Mouse (Mus musculus) lung, postnatal 14 days (tissue): ENCODE data around the gene Enpp3.
"Not testable (repeated sequence)": the region's sequence is repeated elsewhere in the genome, so short reads cannot be mapped to it uniquely, and the experiment has no call there.

ENCODE experiments used
- DNase-seq: peaks from one replicate; pipeline ENCODE4 v3.0.0; 2021

The Enpp3 gene

DNA sequence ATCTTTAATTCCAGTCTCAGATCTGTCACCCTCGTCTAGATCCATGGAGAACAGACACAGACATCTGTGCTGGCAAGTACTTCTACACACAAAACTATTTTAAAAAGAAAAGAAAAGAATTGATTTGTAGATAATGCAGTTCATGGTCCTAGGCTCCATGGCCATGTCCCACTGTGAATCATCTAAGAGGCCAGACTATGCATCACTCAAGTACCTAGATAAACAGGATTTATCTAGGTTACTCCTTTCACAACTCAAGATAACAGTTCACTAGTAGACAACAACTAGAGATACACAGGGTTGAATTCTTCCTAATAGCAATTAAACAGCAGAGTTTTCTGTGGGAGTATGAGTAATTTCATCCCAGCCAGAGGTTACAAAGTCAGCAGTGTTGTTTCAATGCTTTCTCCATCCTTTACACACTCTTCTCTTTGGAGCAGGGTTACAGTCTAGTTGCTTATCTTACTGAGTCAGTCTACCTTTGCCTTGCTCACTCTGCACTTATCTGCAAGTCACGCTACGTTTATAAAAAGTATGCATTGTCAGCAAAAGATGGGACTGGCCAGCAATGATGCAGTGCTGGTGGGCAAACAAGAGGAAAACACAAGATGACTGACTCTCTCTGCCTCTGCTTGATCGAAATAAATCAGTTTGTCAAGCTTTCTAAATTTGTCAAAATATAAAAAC is 20.5 kb downstream of the Enpp3 start:
- DNase-seq: no peak

DNA sequence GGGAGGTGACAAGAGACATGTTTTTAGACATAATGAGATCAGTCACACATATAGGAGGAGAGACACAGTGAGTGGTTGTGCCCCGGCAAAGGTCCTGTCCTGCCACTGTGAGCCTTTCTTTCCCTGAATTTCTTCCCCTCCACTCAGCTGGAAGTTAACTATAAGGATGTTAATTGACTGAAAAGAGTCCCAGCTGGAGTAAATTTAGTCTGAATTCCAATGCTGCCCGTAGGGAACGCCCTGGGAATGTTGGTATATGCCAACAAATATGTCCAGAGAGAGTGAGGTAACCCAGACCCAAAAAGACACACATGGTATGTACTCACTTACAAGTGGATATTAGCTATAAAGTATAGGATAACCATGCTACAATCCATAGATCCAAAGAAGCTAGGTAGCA is 23.1 kb downstream of the Enpp3 start:
- DNase-seq: no peak

DNA sequence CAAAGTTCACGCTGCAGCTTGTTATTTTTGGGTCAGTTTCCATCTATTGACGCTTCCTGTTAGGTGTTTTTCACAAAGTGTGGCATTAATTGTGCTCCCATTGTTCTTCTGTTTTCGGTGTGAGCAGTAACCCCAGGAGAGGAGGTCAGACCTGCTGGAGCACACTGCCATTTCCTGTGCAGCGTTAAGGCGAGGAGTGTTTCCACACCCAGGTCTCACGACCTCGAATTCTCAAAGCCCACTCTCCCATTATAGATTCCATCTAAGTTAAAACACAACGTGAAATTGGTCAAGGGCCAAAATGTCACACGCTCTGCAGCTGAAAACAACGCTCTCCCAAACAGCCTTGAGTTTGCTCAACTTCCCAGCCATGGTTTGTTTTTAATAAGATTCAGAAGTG is 32.0 kb downstream of the Enpp3 start:
- no peak for DNase-seq

DNA sequence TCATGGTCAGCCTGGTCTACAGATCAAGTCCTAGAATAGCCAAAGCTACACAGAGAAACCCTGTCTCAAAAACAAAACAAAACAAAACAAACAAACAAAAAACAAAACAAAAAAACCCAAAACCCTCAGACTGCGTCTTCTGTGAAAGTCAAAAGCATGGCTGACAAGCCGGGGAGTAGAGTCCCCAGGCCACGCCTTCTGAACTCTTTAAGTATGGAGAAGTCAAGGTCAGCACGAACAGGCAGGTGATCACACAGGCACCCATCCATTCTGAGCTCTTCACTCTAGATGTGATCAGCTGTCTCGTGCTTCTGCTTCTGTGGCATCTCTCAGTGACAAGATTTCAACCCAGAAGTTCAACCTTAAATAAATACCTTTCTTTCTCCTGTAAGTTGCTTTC is 35.9 kb downstream of the Enpp3 start:
- DNase-seq: no peak

DNA sequence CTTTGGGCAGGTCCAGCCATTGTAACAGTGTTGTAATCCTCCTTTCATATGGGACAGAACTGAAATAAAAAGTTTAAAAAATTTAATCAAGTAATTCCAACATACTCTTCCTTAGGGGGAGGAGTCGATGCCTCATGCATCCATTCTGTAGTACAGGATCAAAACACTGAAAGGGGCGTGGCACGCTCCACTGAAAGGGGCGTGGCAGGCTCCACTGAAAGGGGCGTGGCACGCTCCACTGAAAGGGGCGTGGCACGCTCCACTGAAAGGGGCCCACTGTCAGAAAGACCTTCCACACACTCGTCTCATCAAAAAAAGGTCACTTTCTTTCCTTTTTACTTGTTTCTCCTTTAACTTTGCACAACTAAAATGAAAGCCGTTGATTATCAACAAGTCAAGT is 36.7 kb downstream of the Enpp3 start:
- DNase-seq: no peak

DNA sequence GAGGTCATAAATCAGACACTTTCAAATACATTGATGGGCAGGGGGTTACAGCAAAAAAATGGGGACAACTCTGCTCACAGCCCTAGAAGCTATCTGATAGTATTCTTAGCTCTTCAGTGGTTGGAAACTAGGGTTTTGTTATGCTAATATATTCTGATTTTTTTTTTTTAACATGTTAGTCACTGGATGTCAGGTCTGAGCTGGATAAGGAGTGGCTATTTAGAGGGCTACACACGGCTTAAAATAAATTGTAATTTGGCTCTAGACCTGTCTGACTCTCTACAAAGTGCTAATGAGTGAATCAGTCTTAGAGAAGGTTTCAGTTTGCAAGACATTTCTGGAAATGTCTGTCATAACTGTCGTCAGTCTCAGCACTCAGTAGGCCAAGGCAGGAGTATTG is 37.5 kb downstream of the Enpp3 start:
- DNase-seq: no peak

DNA sequence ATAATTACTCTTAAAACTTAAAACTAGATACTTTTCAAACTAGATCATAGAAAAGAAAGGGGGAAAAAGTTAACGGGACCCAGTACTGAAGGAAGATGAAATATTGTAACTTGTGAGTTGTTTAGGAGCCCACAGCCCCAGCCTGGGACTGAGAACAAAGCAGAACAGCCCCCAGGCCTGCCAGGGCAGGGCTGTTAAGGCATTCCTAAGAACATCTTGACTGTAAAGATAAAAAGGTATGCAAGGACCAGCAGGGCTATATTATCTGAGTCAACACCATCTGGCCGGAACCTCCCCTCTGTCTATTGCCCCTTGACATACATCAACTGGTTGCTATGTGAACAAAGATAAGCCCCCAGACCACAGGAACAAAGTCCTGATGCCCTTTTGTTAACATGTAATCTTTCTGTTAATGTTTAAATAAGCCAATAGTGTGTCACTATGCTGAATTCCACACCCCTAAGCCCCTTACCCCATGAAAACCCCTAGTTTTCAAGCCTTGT is 39.8 kb downstream of the Enpp3 start:
- DNase-seq: not testable (repeated sequence)

DNA sequence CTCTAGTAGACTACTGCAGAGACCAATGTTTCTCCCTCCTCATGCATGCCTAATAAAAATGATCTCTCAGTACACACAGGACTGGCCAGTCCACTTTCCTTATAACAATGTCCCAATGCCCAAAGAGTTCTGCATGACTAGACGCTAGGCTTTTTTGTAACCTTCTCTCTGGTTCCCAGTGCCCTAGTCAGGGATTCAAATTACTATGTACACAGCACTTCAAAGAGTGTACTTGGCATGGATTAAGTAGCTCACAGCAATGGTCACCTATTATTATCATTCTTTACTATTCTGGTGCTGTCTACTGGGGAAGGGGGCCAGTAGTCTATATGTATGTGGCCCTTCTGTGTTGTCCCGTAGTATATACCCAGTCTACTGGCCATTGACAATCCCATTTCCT is 40.8 kb downstream of the Enpp3 start:
- no peak for DNase-seq

DNA sequence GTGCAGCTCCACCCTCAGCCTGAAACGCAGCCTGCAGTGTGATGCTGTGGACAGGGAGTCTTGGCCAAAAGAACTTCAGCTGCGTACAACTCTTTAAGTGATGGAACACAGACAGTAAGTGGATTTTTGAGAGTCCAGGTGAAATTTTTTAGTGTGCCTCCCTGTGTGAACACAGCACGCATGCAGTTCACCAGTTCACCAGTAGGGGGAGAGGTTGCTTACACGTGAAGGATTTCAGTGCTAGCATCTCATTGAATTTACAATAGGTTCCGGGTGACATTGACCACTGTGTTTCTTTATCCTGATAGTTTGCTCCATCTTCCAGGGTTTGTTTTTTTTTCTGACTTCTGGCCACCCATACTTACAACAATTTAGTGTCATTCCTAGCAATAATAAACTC is 45.4 kb downstream of the Enpp3 start:
- DNase-seq: peak; percentile 78

DNA sequence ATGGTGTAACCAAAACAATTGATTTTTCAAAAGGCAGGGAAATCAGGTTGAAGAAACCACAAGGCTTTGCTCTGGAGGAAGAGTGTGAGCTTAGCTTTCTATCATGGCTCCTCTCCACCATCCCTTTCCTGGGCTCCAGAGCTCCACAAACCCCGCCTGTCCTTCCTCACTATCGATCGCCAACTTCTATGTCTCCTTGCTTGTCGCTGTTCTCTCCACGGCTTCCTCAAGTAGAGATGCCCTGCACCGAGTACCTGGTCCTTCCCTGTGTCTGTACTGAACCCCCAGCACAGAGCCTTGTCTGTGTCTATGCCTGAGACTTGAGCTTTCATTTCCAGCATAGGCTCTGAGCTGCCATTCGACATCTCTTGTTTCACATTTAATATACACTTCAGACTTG is 49.9 kb downstream of the Enpp3 start:
- DNase-seq: no peak

DNA sequence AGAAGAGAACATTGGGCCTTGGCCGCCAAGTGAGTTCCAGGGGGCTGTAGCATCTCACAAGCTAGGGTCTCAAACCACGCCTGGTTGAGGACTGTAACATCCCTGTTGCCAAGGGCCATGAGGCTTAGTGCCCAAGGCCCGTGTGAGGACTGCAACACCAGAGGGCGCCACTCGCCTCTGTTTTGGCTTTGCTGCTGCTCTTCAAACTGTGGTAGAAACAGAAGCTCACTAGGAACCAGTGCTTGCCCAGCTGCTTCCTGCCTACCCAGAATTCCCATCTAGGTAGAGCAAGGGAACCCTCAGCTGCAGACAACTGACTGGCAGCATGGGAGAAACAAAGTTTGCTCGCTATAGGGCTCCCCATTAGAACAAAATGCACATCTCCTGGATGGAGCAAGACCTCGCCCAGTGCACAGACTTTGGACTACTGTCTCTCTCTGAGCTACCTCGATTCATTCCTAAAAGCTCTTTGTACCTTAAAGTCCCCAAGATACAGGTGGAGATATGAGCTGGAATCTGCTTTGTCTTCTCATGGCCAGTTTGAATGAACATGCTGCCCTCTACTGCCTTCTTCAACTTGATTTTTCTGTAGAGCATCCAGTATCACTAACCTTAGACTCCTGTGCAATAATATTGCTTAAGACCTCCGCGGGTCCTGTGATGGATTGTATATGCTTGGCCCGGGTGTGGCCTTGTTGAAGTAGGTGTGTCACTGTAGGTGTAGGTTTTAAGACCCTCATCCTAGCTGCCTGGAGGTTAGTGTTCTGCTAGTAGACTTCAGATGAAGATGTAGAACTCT is 52.7 kb downstream of the Enpp3 start:
- DNase-seq: peak; percentile 72

DNA sequence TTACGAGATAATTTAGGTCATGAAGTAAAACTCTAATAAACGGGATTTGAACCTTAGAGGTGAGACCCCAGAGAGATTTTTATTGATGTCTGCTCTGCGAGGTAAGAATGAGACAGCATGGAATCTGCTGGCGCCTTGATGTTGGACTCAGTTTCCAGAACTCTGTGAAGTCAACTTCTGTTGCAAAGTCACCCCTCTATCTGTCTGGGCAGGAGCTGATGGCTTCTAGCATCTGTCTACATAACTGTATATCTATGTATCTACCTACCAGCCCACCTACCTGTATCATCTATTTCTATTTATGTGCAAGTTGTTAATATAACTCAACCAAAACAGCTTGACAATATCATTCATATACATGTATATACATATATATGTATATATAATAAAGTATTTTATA is 57.3 kb downstream of the Enpp3 start:
- no peak for DNase-seq

DNA sequence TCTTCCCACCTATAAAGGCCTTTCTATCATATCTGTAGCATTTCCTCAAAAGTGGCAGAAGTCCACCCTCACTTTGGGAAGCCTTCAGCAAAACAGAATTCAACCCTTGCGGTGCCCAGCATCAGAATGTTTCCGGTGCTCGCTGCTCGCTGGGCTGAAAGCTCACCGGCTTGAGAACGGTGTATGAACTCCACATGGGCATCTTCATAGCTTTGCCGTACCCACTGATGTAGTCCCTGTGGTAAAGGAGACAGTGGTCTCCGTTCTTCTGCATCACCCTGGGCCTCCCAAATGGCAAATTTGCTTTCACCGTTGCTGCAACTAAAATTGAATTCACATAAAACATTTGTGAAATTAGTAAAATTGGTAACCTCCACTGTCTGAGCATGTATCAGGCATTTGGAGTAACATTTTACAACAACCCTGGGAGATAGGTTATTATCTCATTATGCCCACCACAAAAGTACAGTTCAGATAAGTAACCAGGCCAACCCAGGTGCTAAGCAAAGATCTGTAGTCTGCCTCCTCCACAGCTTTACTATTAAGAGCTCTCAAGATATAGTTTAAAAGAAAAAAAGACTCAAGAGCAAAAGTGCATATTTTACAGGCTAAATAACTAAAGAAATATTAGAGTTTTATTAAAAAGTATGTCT is 57.9 kb downstream of the Enpp3 start:
- no peak for DNase-seq

DNA sequence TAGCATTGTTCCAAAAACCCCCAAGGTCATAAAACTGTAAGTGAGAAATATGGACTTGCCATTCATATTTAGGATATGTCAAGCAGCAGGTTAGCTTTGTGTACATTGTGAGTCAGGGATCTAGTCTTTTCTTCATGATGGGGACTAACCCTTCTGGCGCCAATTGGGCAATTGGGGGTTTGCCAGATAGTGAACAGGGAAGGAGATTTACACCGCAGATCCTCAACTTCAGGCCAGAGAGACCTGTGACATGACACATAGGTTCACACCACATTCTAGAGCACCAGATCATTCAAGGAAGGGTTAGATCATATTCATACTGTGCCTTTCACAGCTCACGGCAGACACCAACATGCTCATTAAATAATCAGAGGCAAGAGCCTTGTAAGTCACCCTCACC is 58.7 kb downstream of the Enpp3 start:
- no peak for DNase-seq

DNA sequence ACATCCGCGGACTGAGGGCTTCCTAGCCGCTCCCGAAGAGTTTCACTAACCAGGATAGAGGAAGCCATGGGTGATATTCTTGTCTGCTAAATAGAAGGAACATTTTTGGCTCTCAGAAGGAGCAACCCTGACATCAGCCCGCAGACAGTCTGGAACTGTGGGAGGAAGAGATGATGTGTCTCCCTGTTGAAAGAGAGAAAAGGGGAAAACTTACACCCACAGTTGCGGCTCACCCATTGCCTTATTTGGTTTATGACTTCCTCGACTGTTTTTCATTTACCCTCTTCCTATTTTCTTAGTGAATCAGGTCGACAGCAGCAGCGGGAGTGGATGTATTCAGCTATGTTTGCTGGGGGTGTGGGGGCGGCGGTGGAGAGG is 64.0 kb downstream of the Enpp3 start:
- DNase-seq: no peak

DNA sequence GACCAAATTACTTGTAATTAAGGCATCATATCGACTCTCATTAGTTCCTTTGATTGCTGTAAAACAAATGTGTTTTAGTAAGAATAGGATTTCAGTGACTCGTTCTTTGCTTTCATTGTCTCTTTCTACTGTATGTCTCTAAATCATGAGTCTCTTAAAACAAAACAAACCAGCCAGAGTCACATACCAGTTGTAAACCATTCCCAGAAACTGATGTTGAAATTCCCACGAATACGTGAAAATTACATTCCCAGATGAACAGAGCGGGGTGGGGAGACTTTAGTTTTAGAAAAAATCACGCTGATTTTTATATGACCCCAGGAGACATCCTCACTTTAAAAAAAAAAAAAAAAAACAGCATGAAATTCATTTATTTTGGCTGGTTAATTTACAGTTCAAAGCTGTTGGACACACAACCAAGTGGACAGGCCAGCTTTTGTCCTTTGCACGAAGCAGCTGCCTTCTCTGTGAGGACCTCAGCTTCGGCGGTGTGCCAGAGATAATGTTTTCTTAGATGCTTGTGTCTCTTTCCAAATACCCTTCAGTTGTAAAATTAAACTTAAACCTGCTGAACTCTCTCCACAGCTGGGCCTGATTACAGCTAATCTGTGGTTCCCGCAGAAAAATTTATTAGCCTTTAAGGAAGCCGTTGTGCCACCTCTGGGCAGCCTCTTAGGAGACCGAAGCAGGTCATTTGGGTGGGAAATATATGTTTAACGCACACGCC is 64.5 kb downstream of the Enpp3 start:
- DNase-seq: peak; percentile 42

DNA sequence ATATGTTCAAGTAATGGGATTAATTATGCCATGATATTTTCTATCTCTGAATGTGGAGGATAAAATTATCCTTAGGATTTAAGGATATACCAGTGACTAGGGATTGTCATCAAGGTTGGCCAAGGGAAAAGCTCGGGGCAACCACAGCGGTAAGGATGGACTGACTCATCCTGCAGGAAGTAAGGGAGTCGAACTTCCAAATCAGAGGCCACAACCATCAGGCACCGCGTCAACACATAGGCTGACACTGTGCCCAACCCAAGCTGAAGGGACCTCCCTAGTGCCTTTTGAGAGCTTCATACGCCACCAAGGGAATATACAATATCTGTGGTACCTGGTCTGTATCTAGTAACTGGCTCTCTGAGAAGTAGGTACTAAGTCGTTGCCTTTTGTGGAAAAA is 73.1 kb downstream of the Enpp3 start:
- no peak for DNase-seq

DNA sequence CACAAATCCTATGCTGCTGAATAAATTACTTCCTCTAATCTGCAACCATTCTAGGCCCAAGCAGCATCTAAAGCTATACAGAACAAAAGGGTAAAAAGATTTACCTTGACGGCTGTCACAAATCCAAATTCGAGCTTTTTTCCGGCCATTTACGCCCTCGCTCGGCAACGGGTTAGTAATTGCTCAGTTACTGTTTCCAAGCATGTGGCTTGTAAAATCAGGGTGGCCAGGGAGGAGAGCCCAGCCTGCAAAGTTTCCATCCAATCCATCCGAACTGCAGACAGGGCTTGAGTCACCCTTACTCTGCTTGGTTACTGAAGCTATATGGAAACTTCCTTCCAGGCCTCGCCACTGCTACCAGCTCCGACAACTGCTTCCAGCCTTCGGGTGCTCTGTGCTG is 74.9 kb downstream of the Enpp3 start:
- DNase-seq: no peak

DNA sequence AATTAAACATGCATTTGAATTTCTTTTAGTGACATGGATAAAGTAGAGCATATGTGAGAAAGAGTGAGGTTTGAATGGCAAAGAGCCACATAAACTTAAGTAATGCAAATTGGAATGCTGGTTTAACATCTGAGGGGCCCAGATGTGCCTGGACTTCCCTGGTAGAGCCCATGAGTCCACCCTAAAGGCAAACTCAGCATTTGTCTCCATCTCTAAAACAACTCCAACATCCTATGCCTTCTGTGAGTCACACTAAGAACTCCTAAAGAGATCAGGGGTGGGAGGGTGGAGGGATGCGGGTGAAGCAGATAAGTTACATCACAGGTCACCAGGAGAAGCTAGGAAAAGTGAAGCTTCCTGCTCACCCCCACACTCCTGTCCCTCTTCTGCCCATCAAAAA is 76.6 kb downstream of the Enpp3 start:
- DNase-seq: no peak

DNA sequence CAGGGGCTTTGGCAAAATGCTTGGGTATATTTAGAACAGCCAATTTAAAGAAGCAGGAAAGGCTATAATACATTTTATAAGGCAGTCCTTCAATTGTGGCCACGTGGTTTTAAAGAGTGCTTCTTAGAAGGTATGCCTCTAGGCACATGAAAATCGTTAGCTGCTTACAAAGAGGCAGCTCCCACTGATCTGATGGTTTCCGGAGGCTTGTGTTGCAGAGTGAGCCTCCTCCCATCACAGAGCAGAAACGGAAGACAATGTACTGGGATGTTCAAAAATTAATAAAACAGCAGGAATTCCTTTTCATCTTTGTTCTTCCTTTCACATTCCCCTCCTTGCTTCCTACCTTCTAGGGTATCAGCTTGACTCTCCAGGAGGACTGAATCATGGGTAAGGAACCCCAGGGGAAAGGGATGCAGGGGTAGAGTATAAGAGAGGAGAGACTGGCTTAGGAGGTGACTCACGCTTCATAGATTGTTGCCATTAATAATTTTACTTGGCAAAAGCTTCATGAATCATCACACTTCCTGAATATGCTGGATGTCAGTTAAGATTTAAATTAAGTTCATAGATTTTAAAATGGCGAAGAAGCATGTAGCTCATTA is 77.4 kb downstream of the Enpp3 start:
- no peak for DNase-seq

DNA sequence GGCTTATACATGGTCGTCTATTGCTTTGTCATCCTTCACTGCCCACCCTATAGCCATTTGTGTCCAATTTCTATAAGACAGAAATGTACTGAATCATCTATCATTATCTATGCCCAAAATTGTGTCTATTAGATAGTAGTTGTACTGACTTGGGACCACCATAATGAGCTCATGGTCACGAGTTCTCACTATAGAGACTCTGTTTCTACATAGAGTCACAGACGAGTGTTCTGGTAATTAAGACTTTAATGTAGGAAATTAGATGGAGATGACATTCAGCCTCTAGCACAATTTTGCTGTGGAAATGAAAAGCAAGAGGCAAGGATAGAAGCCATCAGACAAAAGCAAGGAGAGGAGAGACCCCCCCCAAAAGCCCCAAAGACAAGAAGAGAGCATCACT is 78.0 kb downstream of the Enpp3 start:
- DNase-seq: no peak

DNA sequence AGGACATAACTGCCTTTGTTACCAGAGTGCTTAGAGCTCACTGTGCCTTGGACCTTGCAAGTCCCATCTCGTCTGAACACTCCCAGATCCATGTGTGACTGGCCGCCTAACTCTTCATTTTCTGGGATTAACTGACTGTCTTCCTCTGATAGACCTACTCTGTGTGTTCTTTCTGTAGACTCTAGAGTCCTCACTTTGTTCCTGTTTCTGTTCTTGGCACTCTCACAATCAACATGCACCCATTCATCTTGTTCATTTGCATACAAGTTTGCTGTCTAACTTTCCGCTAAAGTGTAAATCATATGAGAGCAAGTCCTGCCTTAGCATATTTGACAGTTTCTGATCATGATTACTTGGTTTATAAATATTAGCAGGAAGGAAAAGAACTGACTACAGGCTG is 79.4 kb downstream of the Enpp3 start:
- no peak for DNase-seq

DNA sequence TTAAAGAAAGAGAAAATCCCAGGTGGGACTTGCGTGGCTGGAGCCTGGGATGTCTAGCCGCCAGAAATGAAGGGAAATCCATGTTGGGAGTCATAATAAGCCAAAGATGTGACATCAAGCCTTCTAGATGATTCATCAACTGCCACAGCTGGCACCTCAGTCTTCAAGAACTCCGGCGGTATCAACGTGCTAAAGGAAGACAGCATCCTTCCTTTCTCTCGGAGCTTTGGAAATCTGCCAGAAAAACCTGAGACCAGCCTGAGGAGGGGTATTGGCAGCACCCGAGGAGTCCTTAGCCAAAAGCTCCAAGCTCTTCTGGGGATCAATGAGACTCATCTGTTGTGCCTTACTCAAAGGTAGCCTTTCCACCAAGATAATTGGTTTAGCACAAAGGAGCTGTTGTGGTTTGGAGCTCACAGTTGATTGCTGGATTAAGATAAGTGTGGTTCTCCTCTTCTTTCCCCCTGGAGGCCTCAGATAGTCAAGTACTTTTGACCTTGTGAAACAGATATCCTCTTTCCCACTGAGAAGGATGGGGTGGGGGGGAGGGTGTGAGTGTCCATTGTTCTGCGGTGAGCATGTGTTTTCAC is 84.2 kb downstream of the Enpp3 start:
- DNase-seq: no peak
